Comparison of ENCODE assay signal across 20 mouse cellular contexts in the genomic region with DNA sequence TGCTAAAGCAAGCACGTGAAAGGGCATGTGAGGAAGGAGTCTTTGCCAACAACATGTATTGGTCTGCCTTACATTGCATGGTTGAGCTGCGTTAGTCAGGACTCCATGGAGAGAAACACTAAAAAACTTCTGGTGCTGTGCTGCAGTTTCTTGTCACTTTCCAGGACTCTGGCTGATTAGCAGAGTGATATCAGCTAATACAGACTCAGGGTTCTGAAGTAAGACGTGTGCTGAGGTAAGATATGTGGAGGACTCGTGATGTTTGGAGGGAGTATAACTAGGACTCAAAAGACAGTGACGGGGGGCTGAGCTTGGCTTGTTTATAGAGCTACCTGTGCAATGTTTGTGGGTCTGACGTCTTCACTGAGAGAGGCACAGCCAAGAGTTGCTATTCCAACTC.
"Had no signal": no experiment of that assay in that cellular context is flagged by ENCODE, and none has a peak within 500 bp of the region (broad histone marks: within the 10 kb centered on the region; RNA-seq: fewer than 3 reads in every experiment).

No protein-coding gene starts in this region.

- H3K4me3 ChIP-seq: limb, embryonic 10.5 days; limb, embryonic 13.5 days; megakaryocyte, embryonic 14.5 days; neural tube, embryonic 12.5 days; neural tube, embryonic 15.5 days; stomach, embryonic 15.5 days had no signal

- ATAC-seq: inflammation-experienced regulatory T-cells, adult 6 months; intestine, embryonic 16.5 days; lung, postnatal 0 days had no signal

- DNase-seq: kidney, adult 18-20 months; kidney, adult 9 months; kidney, postnatal 14 days; kidney, postnatal 4 days; lung, embryonic 14.5 days; midbrain, embryonic 14.5 days; right cerebral cortex, postnatal 25 days; spleen, adult 18-20 months; thymus, postnatal 25 days had no signal

- H3K27me3 ChIP-seq: limb, embryonic 13.5 days; neural tube, embryonic 12.5 days; neural tube, embryonic 15.5 days; stomach, embryonic 15.5 days had no signal

- H3K4me1 ChIP-seq: megakaryocyte, embryonic 14.5 days; neural tube, embryonic 12.5 days; neural tube, embryonic 15.5 days; stomach, embryonic 15.5 days had no signal

- H3K9me3 ChIP-seq: limb, embryonic 10.5 days; limb, embryonic 13.5 days; neural tube, embryonic 12.5 days; neural tube, embryonic 15.5 days; stomach, embryonic 15.5 days had no signal

- H3K9ac ChIP-seq: limb, embryonic 13.5 days; lung, embryonic 14.5 days; neural tube, embryonic 12.5 days; neural tube, embryonic 15.5 days; stomach, embryonic 15.5 days had no signal

- H3K4me2 ChIP-seq: limb, embryonic 13.5 days; lung, embryonic 14.5 days; midbrain, embryonic 11.5 days; neural tube, embryonic 12.5 days; neural tube, embryonic 15.5 days; stomach, embryonic 15.5 days had no signal

- H3K36me3 ChIP-seq: limb, embryonic 10.5 days; limb, embryonic 13.5 days; neural tube, embryonic 12.5 days; neural tube, embryonic 15.5 days; stomach, embryonic 15.5 days had no signal

- H3K27ac ChIP-seq: limb, embryonic 10.5 days; limb, embryonic 13.5 days; macrophage; neural tube, embryonic 12.5 days; neural tube, embryonic 15.5 days; stomach, embryonic 15.5 days had no signal
